16 mouse cellular contexts compared by ENCODE assay signal in genomic region chr17:27994001-27994944, GRCm38 (mm10).
A peak's percentile ranks its signal among the peaks of the same experiment; 100 is the strongest.
DNase-seq lines count a peak whose midpoint lies in the region; ATAC-seq and TF ChIP-seq lines count a peak whose summit lies in the region.
"Had no signal": no experiment of that assay in that cellular context is flagged by ENCODE, and none has a peak within 500 bp of the region (broad histone marks: within the 10 kb centered on the region; RNA-seq: fewer than 3 reads in every experiment).

No protein-coding gene starts in this region.

- no peak overlapping the region for H3K4me2 ChIP-seq in intestine, embryonic 15.5 days (replicated peaks)
- no peak overlapping the region for H3K4me2 ChIP-seq in intestine, postnatal 0 days (replicated peaks; ENCODE audit: low read depth)
- H3K4me2 ChIP-seq: hindbrain, embryonic 15.5 days; midbrain, embryonic 13.5 days had no signal

- 55% methylated on average over 10 of the region's 10 CpGs for WGBS in intestine, embryonic 15.5 days
- WGBS in intestine, postnatal 0 days: 52% methylated on average over 10 of the region's 10 CpGs

- H3K36me3 ChIP-seq in intestine, embryonic 15.5 days: peaks cover 12% of the 10 kb centered on the region; the same call in 1 of the 2 replicates
- H3K36me3 ChIP-seq in intestine, postnatal 0 days (ENCODE audit: control insufficient read depth, insufficient read depth): peaks cover 61% of the 10 kb centered on the region
- no peaks in the 10 kb centered on the region for H3K36me3 ChIP-seq in ES-Bruce4 (ENCODE audit: control insufficient read depth, insufficient read depth, low read length, poor library complexity, severe bottlenecking)

- no peak overlapping the region for H3K9ac ChIP-seq in intestine, embryonic 15.5 days
- no peak overlapping the region for H3K9ac ChIP-seq in intestine, postnatal 0 days (ENCODE audit: low read depth, low read length)
- no peak overlapping the region for H3K9ac ChIP-seq in ES-Bruce4 (ENCODE audit: low read depth, poor library complexity, severe bottlenecking)
- H3K9ac ChIP-seq: hindbrain, embryonic 15.5 days; liver, embryonic 14.5 days; midbrain, embryonic 13.5 days had no signal

- TF ChIP-seq CTCF in intestine, postnatal 0 days (IDR thresholded peaks at IDR 0.05; ENCODE audit: low read depth): no peak
- no peak for TF ChIP-seq CTCF in ES-Bruce4 (IDR thresholded peaks at IDR 0.05; ENCODE audit: low read depth, low read length)

- H3K27me3 ChIP-seq in intestine, embryonic 15.5 days (replicated peaks): no peaks in the 10 kb centered on the region
- H3K27me3 ChIP-seq in intestine, postnatal 0 days (replicated peaks; ENCODE audit: control insufficient read depth, insufficient read depth, low read length): no peaks in the 10 kb centered on the region
- H3K27me3 ChIP-seq in ES-Bruce4 (ENCODE audit: control insufficient read depth, insufficient read depth, low read length, poor library complexity, severe bottlenecking): no peaks in the 10 kb centered on the region
- H3K27me3 ChIP-seq: CH12.LX; hindbrain, embryonic 15.5 days; midbrain, embryonic 13.5 days had no signal

- no peak overlapping the region for H3K4me3 ChIP-seq in intestine, embryonic 15.5 days (replicated peaks)
- H3K4me3 ChIP-seq in intestine, postnatal 0 days (ENCODE audit: low read depth, low read length): no peak overlapping the region
- H3K4me3 ChIP-seq in ES-Bruce4 (ENCODE audit: low read depth, low read length): no peak overlapping the region
- H3K4me3 ChIP-seq: embryonic facial prominence, embryonic 10.5 days; hindbrain, embryonic 15.5 days; layer of hippocampus, adult 2 months; midbrain, embryonic 13.5 days had no signal

- TF ChIP-seq EP300 in ES-Bruce4 (IDR thresholded peaks at IDR 0.05; ENCODE audit: insufficient read depth, low read depth, low read length): peak; percentile 66; the same call in 1 of the 2 replicates

- no peak for ATAC-seq in intestine, embryonic 15.5 days
- ATAC-seq in intestine, postnatal 0 days: no peak
- ATAC-seq in monocyte, adult 5-6 weeks (replicated peaks; ENCODE audit: insufficient number of reproducible peaks, low FRiP score, low TSS enrichment, poor library complexity, severe bottlenecking): no peak
- ATAC-seq: midbrain, embryonic 13.5 days had no signal

- no peaks in the 10 kb centered on the region for H3K9me3 ChIP-seq in intestine, embryonic 15.5 days
- no peaks in the 10 kb centered on the region for H3K9me3 ChIP-seq in intestine, postnatal 0 days (ENCODE audit: control insufficient read depth)
- H3K9me3 ChIP-seq in ES-Bruce4 (replicated peaks; ENCODE audit: control insufficient read depth, insufficient read depth, low read length, poor library complexity, severe bottlenecking): no peaks in the 10 kb centered on the region
- H3K9me3 ChIP-seq: embryonic facial prominence, embryonic 10.5 days; hindbrain, embryonic 15.5 days; midbrain, embryonic 13.5 days had no signal

- 0 out of 2 replicates have a peak, but pooled peaks cover 4% of the 10 kb centered on the region for H3K4me1 ChIP-seq in intestine, embryonic 15.5 days (replicated peaks)
- no peaks in the 10 kb centered on the region for H3K4me1 ChIP-seq in intestine, postnatal 0 days (replicated peaks; ENCODE audit: control insufficient read depth, insufficient read depth, low read length)
- peaks cover 12% of the 10 kb centered on the region for H3K4me1 ChIP-seq in ES-Bruce4 (ENCODE audit: control insufficient read depth, insufficient read depth, low read length)
- H3K4me1 ChIP-seq: hindbrain, embryonic 15.5 days had no signal

- peak; percentile 95 for DNase-seq in ZHBTc4 (ENCODE audit: low read depth, low spot score)
- peak; percentile 49 to 71 for DNase-seq in kidney, postnatal 36 days
- no peak for DNase-seq in urinary bladder, adult 18-20 months (ENCODE audit: low spot score in 2 of 2)
- no peak for DNase-seq in adrenal gland, postnatal 10 days
- DNase-seq: cerebellum, adult 2 months; spleen, adult 18-20 months had no signal

- no peak for TF ChIP-seq POLR2A in ES-Bruce4 (IDR thresholded peaks at IDR 0.05; ENCODE audit: insufficient read depth, low read length)

- peak overlapping the region; percentile 14; the same call in 1 of the 2 replicates for H3K27ac ChIP-seq in intestine, embryonic 15.5 days
- H3K27ac ChIP-seq in intestine, postnatal 0 days (ENCODE audit: low read depth, low read length): no peak overlapping the region
- peak overlapping the region; percentile 40 for H3K27ac ChIP-seq in ES-Bruce4 (ENCODE audit: insufficient read depth, low read length)
- H3K27ac ChIP-seq: embryonic facial prominence, embryonic 10.5 days; hindbrain, embryonic 15.5 days; layer of hippocampus, adult 2 months; liver, embryonic 14.5 days; midbrain, embryonic 13.5 days had no signal

Comparison
In these comparisons a context has a peak if more than half of its experiments do, and no peak if none do; other contexts are left out.
1. DNase-seq: peak in ZHBTc4 (single experiment) and kidney, postnatal 36 days (2 of 2); none in urinary bladder, adult 18-20 months (0 of 2) and adrenal gland, postnatal 10 days (single experiment).